Mouse (Mus musculus): ENCODE measurements around the gene Abr.

DNA sequence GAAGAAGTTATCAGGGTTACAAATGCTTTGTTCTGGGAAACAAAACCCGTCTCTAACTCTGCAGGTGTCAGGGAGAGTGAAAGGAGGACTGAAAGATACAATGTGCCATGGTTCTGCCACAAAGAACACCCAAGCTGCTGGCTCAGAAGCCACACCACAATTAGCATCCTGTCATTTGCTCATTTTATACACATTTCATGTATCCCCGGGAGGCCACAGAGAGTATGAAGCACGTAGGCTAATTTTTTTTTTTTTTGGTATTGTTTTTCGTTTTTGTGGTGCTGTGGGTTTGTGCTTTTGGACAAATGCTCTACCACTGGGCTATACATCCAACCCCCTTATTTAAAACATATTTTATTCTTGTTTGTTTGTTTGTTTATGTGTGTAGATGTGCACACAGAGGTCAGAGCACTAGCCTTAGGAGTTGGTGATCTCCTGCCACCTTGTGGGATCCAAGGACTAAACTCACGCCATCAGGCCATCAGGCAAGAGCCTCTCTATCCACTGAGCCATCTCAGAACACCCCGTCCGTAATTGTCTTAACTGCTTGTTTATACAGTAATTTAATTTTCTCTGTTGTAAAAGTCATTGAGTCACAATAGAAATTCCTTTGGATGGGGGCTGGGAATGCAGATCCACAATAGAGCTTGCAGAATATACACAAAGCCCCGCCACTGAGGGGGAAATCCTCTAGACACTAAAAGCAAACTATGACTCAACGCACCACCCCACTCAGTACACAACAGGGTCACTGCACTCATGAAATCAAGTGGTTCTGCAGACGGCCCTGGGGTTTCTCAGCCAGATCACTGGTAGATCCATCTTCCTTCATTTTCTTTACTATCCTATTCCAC is 33.3 kb downstream of the Abr start:
- TF ChIP-seq EP300 (IDR thresholded peaks at IDR 0.05; ENCODE audit: low read depth in 1 of 2, low read length in 2 of 2) (no peak), MAX (IDR thresholded peaks at IDR 0.05; ENCODE audit: low read length) (no peak), POLR2A (IDR thresholded peaks at IDR 0.05; ENCODE audit: control insufficient read depth in 1 of 2, insufficient read depth in 1 of 2, low read depth in 1 of 2, low read length in 2 of 2, poor library complexity in 1 of 2) (no peak), RCOR1 (IDR thresholded peaks at IDR 0.05; ENCODE audit: low read depth, low read length) (no peak), CTCF (IDR thresholded peaks at IDR 0.05 in 2 of 3, conservative IDR thresholded peaks at IDR 0.05 in 1 of 3; ENCODE audit: control insufficient read depth in 1 of 3, insufficient read depth in 1 of 3, low read depth in 2 of 3, low read length in 3 of 3, poor library complexity in 1 of 3, severe bottlenecking in 1 of 3) (peak in 1 of 3 experiments; percentile 12; a peak in 1 of 6 replicates), HCFC1 (IDR thresholded peaks at IDR 0.05; ENCODE audit: low read depth, low read length) (no peak), CHD2 (IDR thresholded peaks at IDR 0.05; ENCODE audit: low read length) (no peak), ZC3H11A (IDR thresholded peaks at IDR 0.05; ENCODE audit: low read depth, low read length) (no peak), CHD1 (IDR thresholded peaks at IDR 0.05; ENCODE audit: low read depth, low read length) (no peak), GABPA (IDR thresholded peaks at IDR 0.05; ENCODE audit: low read depth, low read length) (no peak), TAL1 (IDR thresholded peaks at IDR 0.05; ENCODE audit: low read length) (no peak), NRF1 (IDR thresholded peaks at IDR 0.05; ENCODE audit: insufficient read depth, low read depth, low read length, poor library complexity, severe bottlenecking) (no peak), ZKSCAN1 (IDR thresholded peaks at IDR 0.05; ENCODE audit: low read depth, low read length) (no peak)

Measured in MEL (cell line).